Mouse (Mus musculus) liver, postnatal 0 days (tissue): ENCODE measurements around the gene Gcdh.

ENCODE experiments used
- CTCF ChIP-seq: sonication (generic); IDR thresholded peaks from 2 replicates; pipeline ENCODE4 v1.5.1; 2016; ENCODE audit warnings: antibody characterized with exemption, low read depth
- EP300 ChIP-seq: IDR thresholded peaks from 2 replicates; pipeline ENCODE4 v1.6.1; 2016; ENCODE audit warnings: antibody characterized with exemption, low read depth, mild to moderate bottlenecking

GRCm38 (mm10) chr8:84909949-84910348 is 16.2 kb upstream of the Gcdh start:
- TF ChIP-seq EP300 (no peak), CTCF (no peak)
